Mouse (Mus musculus) embryonic facial prominence, embryonic 11.5 days (tissue): ENCODE results near the gene Gabarapl2. TPM values are rescaled to one million over a fixed set of nuclear protein-coding genes. Genes with fewer than 3 reads are reported as not detected.

ENCODE experiments used
- ATAC-seq: fragments of 200-750 bp; cut with Nextera tagmentation; replicated peaks from 2 replicates; pipeline ENCODE4 v1.8.0; 2017; ENCODE audit warnings: low read depth; ENCODE audit not compliant: insufficient number of reproducible peaks, low FRiP score, low TSS enrichment
- DNase-seq: peaks from one replicate; pipeline ENCODE4 v3.0.0-alpha.2; 2015; ENCODE audit warnings: low spot score
- H3K27ac ChIP-seq: fragments of 300-500 bp; sonication (generic); replicated peaks from 2 replicates; pipeline ENCODE4 v1.5.1; 2014; ENCODE audit warnings: mild to moderate bottlenecking, low read depth, low read length, control low read depth
- H3K27me3 ChIP-seq: fragments of 300-500 bp; sonication (generic); 2 replicates; pipeline ENCODE4 v1.6.1; 2014; ENCODE audit warnings: mild to moderate bottlenecking, low read length, moderate library complexity, mixed read lengths; ENCODE audit not compliant: control insufficient read depth, insufficient read depth
- H3K36me3 ChIP-seq: fragments of 300-500 bp; sonication (generic); replicated peaks from 2 replicates; pipeline ENCODE4 v1.6.1; 2014; ENCODE audit warnings: low read depth, mild to moderate bottlenecking, low read length, moderate library complexity, mixed read lengths; ENCODE audit not compliant: control insufficient read depth, insufficient read depth
- H3K4me1 ChIP-seq: fragments of 300-500 bp; sonication (generic); 2 replicates; pipeline ENCODE4 v1.6.1; 2014; ENCODE audit warnings: low read length, mixed read lengths; ENCODE audit not compliant: control insufficient read depth, insufficient read depth
- H3K4me2 ChIP-seq: fragments of 300-500 bp; sonication (generic); 2 replicates; pipeline ENCODE4 v1.6.1; 2014; ENCODE audit warnings: low read depth, mild to moderate bottlenecking, control low read depth, low read length, moderate library complexity
- H3K4me3 ChIP-seq: fragments of 300-500 bp; sonication (generic); 2 replicates; pipeline ENCODE4 v1.5.1; 2014; ENCODE audit warnings: low read depth, low read length, control low read depth
- H3K9ac ChIP-seq: fragments of 300-500 bp; sonication (generic); replicated peaks from 2 replicates; pipeline ENCODE4 v1.6.1; 2014; ENCODE audit warnings: mild to moderate bottlenecking, control low read depth, low read length
- H3K9me3 ChIP-seq: fragments of 300-500 bp; sonication (generic); replicated peaks from 2 replicates; pipeline ENCODE4 v1.6.1; 2016; ENCODE audit warnings: mild to moderate bottlenecking, low read length, inconsistent platforms, mixed read lengths; ENCODE audit not compliant: control insufficient read depth
- WGBS: fragments of 180-500 bp; shearing (Covaris S2); extraction: QIAGEN DNeasy Blood & Tissue Kit; methylation state at CpG from one replicate; pipeline ENCODE4 v1.1.7; 2014; 5-methylcytosine and 5-hydroxymethylcytosine counted together
- polyA plus RNA-seq: library from polyadenylated mRNA; unstranded; fragments of >200 nt; fragmentation: Nextera tagmentation; extraction: Ambion mirVana; gene quantifications from 2 replicates; pipeline ENCODE4 v1.2.1, GENCODE M21; 2014

Gabarapl2 gene
- polyA plus RNA-seq, 1 experiment from 2014 or later, result 222 TPM

- 12% methylated on average over 10 of the region's 10 CpGs for WGBS
- ATAC-seq, result peak; percentile 66
- H3K27ac ChIP-seq, result no peak overlapping the region
Observed at GRCm38 (mm10) chr8:111939516-111940142, 874 bp upstream of the Gabarapl2 start.

GRCm38 (mm10) chr8:111941101-111941454 lies 575 bp downstream of the Gabarapl2 start:
- Histone ChIP-seq H3K9me3 (no peaks in the 10 kb centered on the region), H3K27me3 (no peaks in the 10 kb centered on the region), H3K4me2 (peak overlapping the region; percentile 91), H3K27ac (no peak overlapping the region; the same call in 1 of the 2 replicates), H3K4me3 (peak overlapping the region; percentile 76), H3K36me3 (no peaks in the 10 kb centered on the region), H3K4me1 (peaks cover 4% of the 10 kb centered on the region; the same call in 1 of the 2 replicates), H3K9ac (peak overlapping the region; percentile 75)
- peak; percentile 27; the same call in 1 of the 2 replicates for ATAC-seq
- WGBS, result 1% methylated on average over 23 of the region's 23 CpGs
- DNase-seq, result peak; percentile 68

More at GRCm38 (mm10) chr8:111939516-111940142, 874 bp upstream of the Gabarapl2 start:
- peak overlapping the region; percentile 76 for H3K4me3 ChIP-seq
- no peaks in the 10 kb centered on the region for H3K27me3 ChIP-seq
- H3K9me3 ChIP-seq, result no peaks in the 10 kb centered on the region
- DNase-seq, result peak; percentile 11
- peak overlapping the region; percentile 49 for H3K4me2 ChIP-seq
- H3K4me1 ChIP-seq, result peaks cover 4% of the 10 kb centered on the region; the same call in 1 of the 2 replicates
- H3K36me3 ChIP-seq, result no peaks in the 10 kb centered on the region
- H3K9ac ChIP-seq, result peak overlapping the region; percentile 32

DNA sequence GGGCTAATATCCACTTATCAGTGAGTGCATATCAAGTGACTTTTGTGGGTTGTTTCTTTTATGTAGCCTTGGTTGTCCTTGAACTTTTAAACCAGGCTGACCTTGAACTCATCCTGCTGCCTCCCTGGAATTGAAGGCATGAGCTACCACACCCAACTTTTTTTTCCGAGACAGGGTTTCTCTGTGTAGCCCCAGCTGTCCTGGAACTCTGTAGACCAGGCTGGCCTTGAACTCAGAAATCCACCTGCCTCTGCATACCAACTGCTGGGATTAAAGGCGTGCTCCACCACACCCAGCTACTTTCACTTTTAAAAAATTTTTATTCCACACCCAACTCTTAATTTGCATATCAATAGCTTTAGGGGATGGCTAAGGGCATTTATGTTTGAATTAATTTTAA lies 3.0 kb downstream of the Gabarapl2 start:
- H3K36me3 ChIP-seq, result no peaks in the 10 kb centered on the region; the same call in 1 of the 2 replicates
- H3K27ac ChIP-seq, result no peak overlapping the region
- ATAC-seq (no peak), DNase-seq (no peak)
- H3K27me3 ChIP-seq, result no peaks in the 10 kb centered on the region
- WGBS, result 83% methylated on average over 2 of the region's 2 CpGs
- no peaks in the 10 kb centered on the region for H3K9me3 ChIP-seq
- no peak overlapping the region for H3K4me3 ChIP-seq
- no peak overlapping the region for H3K9ac ChIP-seq
- no peak overlapping the region for H3K4me2 ChIP-seq
- peaks cover 4% of the 10 kb centered on the region; the same call in 1 of the 2 replicates for H3K4me1 ChIP-seq

DNA sequence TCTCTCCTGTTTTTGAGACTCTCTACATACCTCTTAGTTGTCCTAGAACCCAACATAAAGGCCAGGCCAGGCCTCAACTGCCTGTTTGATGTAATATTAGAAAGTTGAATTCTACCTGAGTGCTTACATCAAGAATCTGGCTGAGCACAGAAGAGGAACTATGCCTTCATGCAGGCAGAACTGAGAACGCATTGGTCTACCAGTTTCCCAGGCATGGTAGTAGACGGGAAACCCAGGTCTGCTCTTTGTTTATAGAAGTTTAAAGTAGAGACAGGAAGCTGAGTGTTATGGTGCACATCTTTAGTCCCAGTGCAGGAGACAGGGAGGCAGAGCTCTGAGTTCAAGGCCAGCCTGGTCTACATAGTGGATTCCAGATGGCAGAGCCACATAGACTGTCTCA lies 6.6 kb downstream of the Gabarapl2 start:
- H3K4me3 ChIP-seq, result no peak overlapping the region
- ATAC-seq (no peak), DNase-seq (no peak)
- H3K27me3 ChIP-seq, result no peaks in the 10 kb centered on the region
- H3K9ac ChIP-seq, result no peak overlapping the region
- peaks cover 2% of the 10 kb centered on the region for H3K36me3 ChIP-seq
- no peaks in the 10 kb centered on the region for H3K4me1 ChIP-seq
- no peak overlapping the region for H3K27ac ChIP-seq
- 87% methylated on average over 2 of the region's 2 CpGs for WGBS
- no peak overlapping the region for H3K4me2 ChIP-seq
- no peaks in the 10 kb centered on the region for H3K9me3 ChIP-seq

- H3K9me3 ChIP-seq, result no peaks in the 10 kb centered on the region
- no peak overlapping the region for H3K27ac ChIP-seq
- ATAC-seq (no peak), DNase-seq (no peak)
- no peak overlapping the region for H3K4me3 ChIP-seq
- no peaks in the 10 kb centered on the region for H3K27me3 ChIP-seq
- WGBS, result 94% methylated on average over 8 of the region's 8 CpGs
- no peak overlapping the region for H3K4me2 ChIP-seq
- H3K9ac ChIP-seq, result no peak overlapping the region
- no peaks in the 10 kb centered on the region for H3K4me1 ChIP-seq
- H3K36me3 ChIP-seq, result peaks cover 2% of the 10 kb centered on the region
Observed at GRCm38 (mm10) chr8:111947954-111948353, 7.5 kb downstream of the Gabarapl2 start.

DNA sequence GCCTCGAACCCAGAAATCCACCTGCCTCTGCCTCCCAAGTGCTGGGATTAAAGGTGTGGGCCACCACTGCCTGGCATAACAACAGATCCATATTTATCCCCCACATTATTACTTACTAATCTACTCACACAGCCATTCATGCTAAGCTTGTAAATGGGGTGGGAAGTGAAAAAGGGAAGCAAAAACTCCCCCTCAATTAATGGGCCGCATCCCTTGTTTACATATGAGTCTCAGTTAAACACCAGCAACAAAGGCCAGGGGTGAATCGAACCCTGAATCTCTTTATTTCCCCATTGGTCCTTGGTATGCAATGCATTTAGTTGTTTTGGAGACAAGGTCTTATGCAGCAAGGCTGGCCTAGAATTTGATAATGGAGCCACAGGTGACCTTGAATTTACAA lies 10.3 kb downstream of the Gabarapl2 start:
- no peaks in the 10 kb centered on the region for H3K4me1 ChIP-seq
- peaks cover 2% of the 10 kb centered on the region for H3K36me3 ChIP-seq
- ATAC-seq, result no peak
- DNase-seq, result no peak
- no peak overlapping the region for H3K9ac ChIP-seq
- H3K27me3 ChIP-seq, result no peaks in the 10 kb centered on the region
- no peaks in the 10 kb centered on the region for H3K9me3 ChIP-seq
- H3K4me3 ChIP-seq, result no peak overlapping the region
- no peak overlapping the region for H3K27ac ChIP-seq
- 87% methylated on average over 3 of the region's 3 CpGs for WGBS
- no peak overlapping the region for H3K4me2 ChIP-seq

DNA sequence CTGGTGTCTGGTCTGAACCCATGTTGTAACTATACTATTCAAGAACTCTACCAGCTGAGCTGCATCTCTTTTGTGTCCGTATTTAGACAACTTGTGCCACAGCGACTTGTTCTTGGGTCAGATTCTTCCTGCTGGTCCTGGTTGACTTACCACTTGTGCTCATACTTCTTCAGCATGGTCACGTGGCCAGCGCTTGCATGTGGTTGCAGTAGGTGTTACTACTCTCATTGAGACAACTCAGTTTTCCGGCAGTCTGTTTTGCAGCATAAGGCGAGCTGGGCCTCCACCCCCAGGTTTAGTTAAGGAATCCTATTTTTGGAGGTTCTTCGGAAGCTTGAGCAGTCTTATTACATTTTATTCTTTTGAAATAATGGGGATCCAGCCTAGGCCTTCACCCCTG lies 10.8 kb downstream of the Gabarapl2 start:
- WGBS, result 94% methylated on average over 7 of the region's 7 CpGs
- Histone ChIP-seq H3K9me3 (no peaks in the 10 kb centered on the region), H3K4me3 (no peak overlapping the region), H3K4me2 (no peak overlapping the region), H3K9ac (no peak overlapping the region), H3K36me3 (peaks cover 2% of the 10 kb centered on the region), H3K4me1 (no peaks in the 10 kb centered on the region), H3K27ac (no peak overlapping the region), H3K27me3 (no peaks in the 10 kb centered on the region)
- DNase-seq (no peak), ATAC-seq (no peak)

DNA sequence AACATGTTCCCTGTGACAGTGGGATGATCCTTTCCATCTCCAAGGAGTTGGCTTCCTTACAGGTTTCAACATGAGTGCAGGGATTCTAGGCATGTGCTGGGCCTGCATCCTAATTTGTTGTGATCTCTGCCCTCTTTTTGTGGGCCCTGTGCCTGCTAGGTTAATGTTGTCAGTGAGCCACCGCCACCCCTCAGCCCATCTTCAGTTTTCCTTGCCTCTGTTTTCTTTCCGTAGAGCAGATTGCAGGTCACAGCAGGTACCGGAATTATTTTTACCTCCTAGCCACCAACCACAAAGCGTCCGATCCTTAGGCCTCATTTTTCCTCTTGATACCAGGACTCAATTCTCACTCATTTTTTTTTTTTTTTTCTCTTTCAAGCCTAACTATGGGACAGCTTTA lies 11.4 kb downstream of the Gabarapl2 start:
- H3K27me3 ChIP-seq, result no peaks in the 10 kb centered on the region
- no peaks in the 10 kb centered on the region for H3K9me3 ChIP-seq
- ATAC-seq (no peak), DNase-seq (no peak)
- no peak overlapping the region for H3K4me2 ChIP-seq
- no peaks in the 10 kb centered on the region for H3K4me1 ChIP-seq
- no peak overlapping the region for H3K27ac ChIP-seq
- WGBS, result 97% methylated on average over 5 of the region's 5 CpGs
- H3K9ac ChIP-seq, result no peak overlapping the region
- peaks cover 2% of the 10 kb centered on the region for H3K36me3 ChIP-seq
- H3K4me3 ChIP-seq, result no peak overlapping the region
